Mouse (Mus musculus): Measurements from ENCODE around the gene Rasgrf2.

- TF ChIP-seq POLR2A (IDR thresholded peaks at IDR 0.05; ENCODE audit: control insufficient read depth, extremely low read depth, insufficient read depth, low read length, poor library complexity) (no peak), CTCF (IDR thresholded peaks at IDR 0.05; ENCODE audit: borderline replicate concordance, control insufficient read depth, extremely low read depth, insufficient read depth, low read length, poor library complexity) (no peak)
Observed at GRCm38 (mm10) chr13:91877350-91877749, 254.1 kb downstream of the Rasgrf2 start.
